13 mouse cellular contexts compared by ENCODE assay signal in genomic region chr2:74970611-74971265, GRCm38 (mm10).
A peak's percentile ranks its signal among the peaks of the same experiment; 100 is the strongest.
DNase-seq lines count a peak whose midpoint lies in the region; ATAC-seq lines count a peak whose summit lies in the region.
"Had no signal": no experiment of that assay in that cellular context is flagged by ENCODE, and none has a peak within 500 bp of the region (broad histone marks: within the 10 kb centered on the region; RNA-seq: fewer than 3 reads in every experiment).

No protein-coding gene starts in this region.

- ATAC-seq in hindbrain, embryonic 13.5 days (ENCODE audit: low FRiP score) = no peak
- ATAC-seq in hindbrain, embryonic 12.5 days (ENCODE audit: low FRiP score) = no peak
- ATAC-seq in neural tube, embryonic 15.5 days (ENCODE audit: low FRiP score) = no peak
- no peak for ATAC-seq in hindbrain, embryonic 14.5 days (ENCODE audit: low FRiP score)
- no peak for ATAC-seq in liver, embryonic 11.5 days (replicated peaks; ENCODE audit: low FRiP score)

- H3K4me1 ChIP-seq in hindbrain, embryonic 13.5 days (replicated peaks) = peaks cover 22% of the 10 kb centered on the region
- H3K4me1 ChIP-seq in hindbrain, embryonic 12.5 days = no peaks in the 10 kb centered on the region; the same call in 1 of the 2 replicates
- peaks cover 20% of the 10 kb centered on the region for H3K4me1 ChIP-seq in neural tube, embryonic 15.5 days
- peaks cover 6% of the 10 kb centered on the region for H3K4me1 ChIP-seq in hindbrain, embryonic 14.5 days (replicated peaks; ENCODE audit: control insufficient read depth, insufficient read depth, low read length)
- H3K4me1 ChIP-seq in liver, embryonic 11.5 days (replicated peaks; ENCODE audit: control insufficient read depth, insufficient read depth, low read length) = no peaks in the 10 kb centered on the region

- no peak overlapping the region for H3K4me3 ChIP-seq in hindbrain, embryonic 13.5 days
- H3K4me3 ChIP-seq in hindbrain, embryonic 12.5 days = no peak overlapping the region
- no peak overlapping the region for H3K4me3 ChIP-seq in neural tube, embryonic 15.5 days (replicated peaks)
- no peak overlapping the region for H3K4me3 ChIP-seq in hindbrain, embryonic 14.5 days (replicated peaks; ENCODE audit: low read length)
- H3K4me3 ChIP-seq in liver, embryonic 11.5 days (ENCODE audit: low read depth, low read length) = no peak overlapping the region
- H3K4me3 ChIP-seq: forebrain, embryonic 12.5 days; layer of hippocampus, adult 2 months had no signal

- H3K4me2 ChIP-seq in hindbrain, embryonic 13.5 days = no peak overlapping the region
- no peak overlapping the region for H3K4me2 ChIP-seq in hindbrain, embryonic 12.5 days (replicated peaks)
- H3K4me2 ChIP-seq in neural tube, embryonic 15.5 days = no peak overlapping the region
- no peak overlapping the region for H3K4me2 ChIP-seq in hindbrain, embryonic 14.5 days (replicated peaks)
- no peak overlapping the region for H3K4me2 ChIP-seq in liver, embryonic 11.5 days
- H3K4me2 ChIP-seq: forebrain, embryonic 12.5 days had no signal

- peak; percentile 51 for DNase-seq in neural tube, embryonic 10.5 days (ENCODE audit: extremely low spot score, low spot score)
- no peak for DNase-seq in hindbrain, embryonic 14.5 days (ENCODE audit: low spot score)
- DNase-seq in left cerebral cortex, postnatal 36 days (ENCODE audit: low spot score in 2 of 2) = no peak
- DNase-seq in liver, embryonic 11.5 days (ENCODE audit: low spot score) = no peak
- DNase-seq: adrenal gland, postnatal 36 days; cerebellum, adult 11 months; lung, adult 2 months; thymus, postnatal 4 days had no signal

- no peaks in the 10 kb centered on the region for H3K36me3 ChIP-seq in hindbrain, embryonic 13.5 days
- no peaks in the 10 kb centered on the region for H3K36me3 ChIP-seq in hindbrain, embryonic 12.5 days
- H3K36me3 ChIP-seq in neural tube, embryonic 15.5 days = no peaks in the 10 kb centered on the region
- H3K36me3 ChIP-seq in hindbrain, embryonic 14.5 days (replicated peaks; ENCODE audit: control insufficient read depth, insufficient read depth) = no peaks in the 10 kb centered on the region
- no peaks in the 10 kb centered on the region for H3K36me3 ChIP-seq in liver, embryonic 11.5 days (ENCODE audit: control insufficient read depth, insufficient read depth, low read length)
- H3K36me3 ChIP-seq: forebrain, embryonic 12.5 days had no signal

- no peaks in the 10 kb centered on the region for H3K9me3 ChIP-seq in hindbrain, embryonic 13.5 days
- H3K9me3 ChIP-seq in hindbrain, embryonic 12.5 days (replicated peaks) = no peaks in the 10 kb centered on the region
- H3K9me3 ChIP-seq in neural tube, embryonic 15.5 days (replicated peaks) = no peaks in the 10 kb centered on the region
- H3K9me3 ChIP-seq in hindbrain, embryonic 14.5 days (ENCODE audit: control insufficient read depth, low read length) = no peaks in the 10 kb centered on the region
- H3K9me3 ChIP-seq in liver, embryonic 11.5 days (ENCODE audit: control insufficient read depth, low read length) = no peaks in the 10 kb centered on the region
- H3K9me3 ChIP-seq: forebrain, embryonic 12.5 days had no signal

- intact Hi-C loops in left cerebral cortex, postnatal 36 days (cut with DNase I) = no loop called here

- H3K27ac ChIP-seq in hindbrain, embryonic 13.5 days = 0 out of 2 replicates have a peak overlapping the region, but pooled peaks have one; percentile 52
- H3K27ac ChIP-seq in hindbrain, embryonic 12.5 days = no peak overlapping the region
- no peak overlapping the region for H3K27ac ChIP-seq in neural tube, embryonic 15.5 days (replicated peaks)
- 0 out of 2 replicates have a peak overlapping the region, but pooled peaks have one; percentile 41 for H3K27ac ChIP-seq in hindbrain, embryonic 14.5 days
- H3K27ac ChIP-seq in liver, embryonic 11.5 days (ENCODE audit: low read depth, low read length) = no peak overlapping the region
- H3K27ac ChIP-seq: forebrain, embryonic 12.5 days; layer of hippocampus, adult 2 months had no signal

- H3K27me3 ChIP-seq in hindbrain, embryonic 13.5 days = 0 out of 2 replicates have a peak, but pooled peaks cover 3% of the 10 kb centered on the region
- H3K27me3 ChIP-seq in hindbrain, embryonic 12.5 days = no peaks in the 10 kb centered on the region; the same call in 1 of the 2 replicates
- no peaks in the 10 kb centered on the region for H3K27me3 ChIP-seq in neural tube, embryonic 15.5 days (replicated peaks)
- no peaks in the 10 kb centered on the region for H3K27me3 ChIP-seq in hindbrain, embryonic 14.5 days (ENCODE audit: control insufficient read depth, insufficient read depth, low read length)
- peaks cover 4% of the 10 kb centered on the region for H3K27me3 ChIP-seq in liver, embryonic 11.5 days (replicated peaks; ENCODE audit: control insufficient read depth, insufficient read depth, low read length)

- 32% methylated on average over 14 of the region's 14 CpGs for WGBS in hindbrain, embryonic 13.5 days
- 37% methylated on average over 14 of the region's 14 CpGs for WGBS in hindbrain, embryonic 12.5 days
- 13% methylated on average over 14 of the region's 14 CpGs for WGBS in neural tube, embryonic 15.5 days
- 36% methylated on average over 14 of the region's 14 CpGs for WGBS in hindbrain, embryonic 14.5 days
- WGBS in liver, embryonic 11.5 days = 67% methylated on average over 14 of the region's 14 CpGs

- H3K9ac ChIP-seq in hindbrain, embryonic 13.5 days = no peak overlapping the region
- H3K9ac ChIP-seq in hindbrain, embryonic 12.5 days = no peak overlapping the region
- H3K9ac ChIP-seq in neural tube, embryonic 15.5 days (replicated peaks) = no peak overlapping the region
- H3K9ac ChIP-seq in hindbrain, embryonic 14.5 days = no peak overlapping the region
- no peak overlapping the region for H3K9ac ChIP-seq in liver, embryonic 11.5 days (ENCODE audit: low read depth, low read length)
- H3K9ac ChIP-seq: forebrain, embryonic 12.5 days had no signal

Comparison
In these comparisons a context has a peak if more than half of its experiments do, and no peak if none do; other contexts are left out.
1. H3K27ac ChIP-seq: peak in hindbrain, embryonic 13.5 days (single experiment) and hindbrain, embryonic 14.5 days (single experiment); none in hindbrain, embryonic 12.5 days (single experiment), neural tube, embryonic 15.5 days (single experiment) and liver, embryonic 11.5 days (single experiment).